Mouse (Mus musculus): ENCODE measurements at regions not wholly inside any gene's neighbourhood (a gene's known extent, or its start where the extent isn't known, plus 50 kb on each side); places are given as distances from the start of the nearest gene placed in this dataset.
"Not testable (repeated sequence)": the region's sequence is repeated elsewhere in the genome, so short reads cannot be mapped to it uniquely, and the experiment has no call there.

DNA sequence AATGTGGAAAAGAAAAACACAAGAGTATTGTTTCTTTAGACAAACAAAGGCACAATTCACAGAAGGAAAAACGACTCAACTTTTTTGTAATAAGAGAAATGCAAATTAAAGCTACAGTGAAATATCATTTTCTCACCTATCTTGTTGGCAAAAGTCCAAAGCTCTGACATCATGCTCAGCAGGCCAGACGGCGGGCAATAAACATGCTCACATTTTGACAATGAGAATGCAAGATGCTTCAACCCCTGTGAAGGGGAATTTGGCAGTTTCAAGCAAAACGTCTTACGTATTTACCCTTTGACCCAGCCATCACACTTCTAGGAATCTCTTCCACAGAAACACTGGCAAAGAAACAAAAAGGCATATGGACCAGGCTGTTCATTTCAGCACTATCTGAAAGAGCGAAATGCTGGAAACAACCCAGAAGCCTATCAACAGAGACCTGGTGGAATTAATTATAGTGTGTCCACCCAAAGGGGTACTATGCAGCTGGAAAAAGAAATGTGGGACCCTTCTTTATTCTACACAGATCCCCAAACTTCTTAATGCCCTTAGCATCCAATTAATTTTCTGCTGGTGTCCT is 203.4 kb upstream of the 2610301B20Rik start:
- Histone ChIP-seq H3K27ac (replicated peaks; ENCODE audit: low read depth, low read length) (no peak overlapping the region), H3K36me3 (replicated peaks; ENCODE audit: control insufficient read depth, insufficient read depth, low read depth, low read length) (no peaks in the 10 kb centered on the region), H3K4me3 (ENCODE audit: low read depth, low read length) (no peak overlapping the region), H3K4me1 (ENCODE audit: control insufficient read depth, insufficient read depth, low read length) (no peaks in the 10 kb centered on the region), H3K27me3 (ENCODE audit: control insufficient read depth, insufficient read depth, low read length) (no peaks in the 10 kb centered on the region), H3K9me3 (replicated peaks; ENCODE audit: control insufficient read depth, low read length) (no peaks in the 10 kb centered on the region), H3K4me2 (ENCODE audit: low read depth, low read length) (no peak overlapping the region), H3K9ac (replicated peaks; ENCODE audit: low read length) (no peak overlapping the region)
- DNase-seq (ENCODE audit: low spot score) (no peak), ATAC-seq (replicated peaks; ENCODE audit: insufficient number of reproducible peaks, low FRiP score, low TSS enrichment, low read depth) (no peak)
- 67% methylated on average over 6 of the region's 6 CpGs for WGBS

DNA sequence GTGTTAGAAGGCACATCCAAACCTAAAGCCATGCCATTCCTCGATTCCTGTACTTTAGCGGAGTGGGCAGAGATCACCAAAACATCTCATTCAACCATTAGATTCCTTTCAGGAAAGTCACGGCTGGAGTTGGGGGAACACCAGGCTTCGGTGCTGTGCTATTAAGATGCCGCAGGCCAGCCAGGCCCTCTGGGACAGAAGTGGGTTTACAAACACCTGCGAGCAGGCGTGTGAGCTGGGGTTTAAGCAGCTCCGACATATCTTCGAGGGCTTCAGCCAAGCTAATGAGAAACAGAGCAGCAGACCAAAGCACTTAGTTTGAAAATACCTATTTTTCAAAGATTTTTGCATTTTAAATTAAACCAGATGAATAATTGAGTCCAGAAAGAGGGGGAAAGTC is 183.2 kb upstream of the 2610301B20Rik start:
- H3K4me3 ChIP-seq (ENCODE audit: low read depth, low read length), result no peak overlapping the region
- H3K36me3 ChIP-seq (replicated peaks; ENCODE audit: control insufficient read depth, insufficient read depth, low read depth, low read length), result no peaks in the 10 kb centered on the region
- DNase-seq (ENCODE audit: low spot score) (peak; percentile 52), ATAC-seq (replicated peaks; ENCODE audit: insufficient number of reproducible peaks, low FRiP score, low TSS enrichment, low read depth) (no peak)
- no peaks in the 10 kb centered on the region for H3K27me3 ChIP-seq (ENCODE audit: control insufficient read depth, insufficient read depth, low read length)
- no peaks in the 10 kb centered on the region for H3K9me3 ChIP-seq (replicated peaks; ENCODE audit: control insufficient read depth, low read length)
- no peak overlapping the region for H3K4me2 ChIP-seq (ENCODE audit: low read depth, low read length)
- H3K9ac ChIP-seq (replicated peaks; ENCODE audit: low read length), result no peak overlapping the region
- H3K27ac ChIP-seq (replicated peaks; ENCODE audit: low read depth, low read length), result no peak overlapping the region
- H3K4me1 ChIP-seq (ENCODE audit: control insufficient read depth, insufficient read depth, low read length), result no peaks in the 10 kb centered on the region
- WGBS, result 34% methylated on average over 9 of the region's 9 CpGs

DNA sequence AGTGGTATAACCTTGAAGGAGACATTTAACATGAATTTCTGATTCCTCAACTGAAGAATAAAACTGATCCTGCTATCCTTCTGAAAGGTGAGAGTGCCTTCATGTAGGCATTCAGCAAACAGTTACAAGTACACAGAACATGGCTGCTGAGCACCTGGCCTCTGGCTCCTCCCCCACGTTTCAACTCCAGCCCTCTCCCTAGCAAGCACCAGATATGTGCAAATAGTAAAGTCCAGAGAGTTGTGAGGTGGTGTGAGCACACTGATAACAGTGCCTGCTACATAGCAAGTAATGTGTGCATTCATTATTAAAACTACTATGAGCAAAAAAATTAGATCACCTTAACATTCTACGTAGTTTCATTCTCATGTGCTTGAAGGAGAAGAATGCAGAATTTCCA is 181.4 kb upstream of the 2610301B20Rik start:
- Histone ChIP-seq H3K4me1 (ENCODE audit: control insufficient read depth, insufficient read depth, low read length) (no peaks in the 10 kb centered on the region), H3K36me3 (replicated peaks; ENCODE audit: control insufficient read depth, insufficient read depth, low read depth, low read length) (no peaks in the 10 kb centered on the region), H3K27ac (replicated peaks; ENCODE audit: low read depth, low read length) (no peak overlapping the region), H3K27me3 (ENCODE audit: control insufficient read depth, insufficient read depth, low read length) (no peaks in the 10 kb centered on the region), H3K4me2 (ENCODE audit: low read depth, low read length) (no peak overlapping the region), H3K4me3 (ENCODE audit: low read depth, low read length) (no peak overlapping the region), H3K9ac (replicated peaks; ENCODE audit: low read length) (no peak overlapping the region), H3K9me3 (replicated peaks; ENCODE audit: control insufficient read depth, low read length) (no peaks in the 10 kb centered on the region)
- ATAC-seq (replicated peaks; ENCODE audit: insufficient number of reproducible peaks, low FRiP score, low TSS enrichment, low read depth) (no peak), DNase-seq (ENCODE audit: low spot score) (no peak)
- WGBS, result 85% methylated on average over 2 of the region's 2 CpGs

DNA sequence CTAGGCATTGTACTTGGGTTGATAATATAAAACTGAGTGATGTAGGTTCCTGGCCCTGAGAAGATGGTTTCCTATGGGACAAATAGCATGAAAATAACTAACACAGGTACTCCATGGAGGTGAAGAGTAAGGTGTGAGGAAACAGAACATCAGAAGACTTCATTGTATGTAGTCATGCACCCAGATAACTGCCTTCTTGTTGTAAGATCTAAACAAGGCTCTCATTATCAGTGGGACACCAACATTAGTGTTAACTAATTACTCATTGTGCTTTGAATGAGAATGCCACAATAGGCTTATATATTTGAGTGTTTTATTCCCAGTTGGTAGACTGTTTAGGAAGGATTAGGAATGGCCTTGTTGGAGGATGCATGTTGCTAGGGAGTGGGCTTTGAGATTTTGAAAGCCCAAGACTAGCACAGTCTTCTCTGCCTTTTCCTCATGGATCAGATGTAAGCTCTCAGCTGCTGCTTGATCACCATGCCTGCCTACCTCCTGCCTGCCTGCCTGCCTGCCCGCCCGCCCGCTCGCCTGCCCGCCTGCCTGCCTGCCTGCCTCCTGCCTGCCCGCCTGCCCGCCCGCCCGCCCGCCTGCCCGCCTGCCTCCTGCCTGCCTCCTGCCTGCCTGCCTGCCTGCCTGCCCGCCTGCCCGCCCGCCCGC is 180.7 kb upstream of the 2610301B20Rik start:
- no peak for ATAC-seq (replicated peaks; ENCODE audit: insufficient number of reproducible peaks, low FRiP score, low TSS enrichment, low read depth)
- no CpG with 5 or more reads among the region's 15 CpGs for WGBS
- H3K9ac ChIP-seq (replicated peaks; ENCODE audit: low read length), result no peak overlapping the region
- no peak overlapping the region for H3K27ac ChIP-seq (replicated peaks; ENCODE audit: low read depth, low read length)
- DNase-seq (ENCODE audit: low spot score), result no peak
- no peaks in the 10 kb centered on the region for H3K36me3 ChIP-seq (replicated peaks; ENCODE audit: control insufficient read depth, insufficient read depth, low read depth, low read length)
- H3K4me1 ChIP-seq (ENCODE audit: control insufficient read depth, insufficient read depth, low read length), result no peaks in the 10 kb centered on the region
- peak overlapping the region; percentile 23 for H3K4me3 ChIP-seq (ENCODE audit: low read depth, low read length)
- H3K27me3 ChIP-seq (ENCODE audit: control insufficient read depth, insufficient read depth, low read length), result no peaks in the 10 kb centered on the region
- H3K4me2 ChIP-seq (ENCODE audit: low read depth, low read length), result no peak overlapping the region; the same call in 1 of the 2 replicates
- H3K9me3 ChIP-seq (replicated peaks; ENCODE audit: control insufficient read depth, low read length), result no peaks in the 10 kb centered on the region

DNA sequence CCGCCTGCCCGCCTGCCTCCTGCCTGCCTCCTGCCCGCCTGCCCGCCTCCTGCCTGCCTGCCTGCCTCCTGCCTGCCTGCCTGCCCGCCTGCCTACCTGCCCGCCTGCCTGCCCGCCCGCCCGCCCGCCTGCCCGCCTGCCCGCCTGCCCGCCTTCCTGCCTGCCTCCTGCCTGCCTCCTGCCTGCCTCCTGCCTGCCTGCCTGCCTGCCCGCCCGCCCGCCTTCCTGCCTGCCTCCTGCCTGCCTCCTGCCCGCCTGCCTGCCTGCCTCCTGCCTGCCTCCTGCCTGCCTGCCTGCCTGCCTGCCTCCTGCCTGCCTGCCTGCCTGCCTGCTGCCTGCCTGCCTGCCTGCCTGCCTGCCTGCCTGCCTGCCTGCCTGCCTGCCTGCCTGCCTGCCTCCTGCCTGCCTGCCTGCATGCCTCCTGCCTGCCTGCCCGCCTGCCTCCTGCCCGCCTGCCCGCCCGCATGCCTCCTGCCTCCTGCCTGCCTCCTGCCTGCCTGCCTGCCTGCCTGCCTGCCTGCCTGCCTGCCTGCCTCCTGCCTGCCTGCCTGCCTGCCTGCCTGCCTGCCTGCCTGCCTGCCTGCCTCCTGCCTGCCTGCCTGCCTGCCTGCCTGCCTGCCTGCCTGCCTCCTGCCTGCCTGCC is 180.1 kb upstream of the 2610301B20Rik start:
- not testable (repeated sequence) for H3K4me2 ChIP-seq (ENCODE audit: low read depth, low read length); DNase-seq (ENCODE audit: low spot score); H3K36me3 ChIP-seq (replicated peaks; ENCODE audit: control insufficient read depth, insufficient read depth, low read depth, low read length); H3K27ac ChIP-seq (replicated peaks; ENCODE audit: low read depth, low read length); H3K9ac ChIP-seq (replicated peaks; ENCODE audit: low read length); H3K4me1 ChIP-seq (ENCODE audit: control insufficient read depth, insufficient read depth, low read length); H3K9me3 ChIP-seq (replicated peaks; ENCODE audit: control insufficient read depth, low read length); H3K27me3 ChIP-seq (ENCODE audit: control insufficient read depth, insufficient read depth, low read length); ATAC-seq (replicated peaks; ENCODE audit: insufficient number of reproducible peaks, low FRiP score, low TSS enrichment, low read depth)
- peak overlapping the region; percentile 23 for H3K4me3 ChIP-seq (ENCODE audit: low read depth, low read length)
- WGBS, result 85% methylated on average over 4 of the region's 21 CpGs

DNA sequence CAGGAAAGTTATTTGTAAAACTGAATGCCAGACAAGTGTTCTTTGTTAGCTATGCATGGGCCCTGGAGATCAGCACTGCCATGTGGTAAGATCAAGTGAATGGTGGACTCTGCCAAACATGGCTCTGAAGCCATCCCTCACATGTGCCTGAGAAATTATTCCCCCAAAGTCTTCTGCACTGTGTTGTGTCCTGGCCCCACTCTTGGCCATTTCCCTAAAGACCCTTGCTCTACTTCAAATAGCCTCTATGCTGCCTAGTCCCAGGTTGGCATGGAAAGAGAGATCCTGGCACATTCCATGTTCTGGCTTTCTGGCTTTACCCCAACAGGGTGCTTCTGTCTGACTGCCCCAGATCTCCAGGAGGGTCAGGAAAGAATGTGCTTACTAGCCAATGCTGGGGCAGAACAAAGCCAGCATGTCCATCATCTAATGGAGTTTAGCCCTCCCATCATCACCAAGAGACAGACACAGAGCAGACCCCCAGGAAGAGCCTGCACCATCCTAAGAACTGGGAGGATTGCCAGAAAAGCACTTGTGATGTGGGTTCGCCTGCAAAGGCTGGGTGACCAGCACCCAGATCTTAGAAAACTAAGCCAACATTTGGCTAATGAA is 177.0 kb upstream of the 2610301B20Rik start:
- Histone ChIP-seq H3K27me3 (ENCODE audit: control insufficient read depth, insufficient read depth, low read length) (no peaks in the 10 kb centered on the region), H3K4me3 (ENCODE audit: low read depth, low read length) (no peak overlapping the region), H3K9me3 (replicated peaks; ENCODE audit: control insufficient read depth, low read length) (no peaks in the 10 kb centered on the region), H3K36me3 (replicated peaks; ENCODE audit: control insufficient read depth, insufficient read depth, low read depth, low read length) (no peaks in the 10 kb centered on the region), H3K9ac (replicated peaks; ENCODE audit: low read length) (no peak overlapping the region), H3K4me2 (ENCODE audit: low read depth, low read length) (no peak overlapping the region), H3K4me1 (ENCODE audit: control insufficient read depth, insufficient read depth, low read length) (no peaks in the 10 kb centered on the region), H3K27ac (replicated peaks; ENCODE audit: low read depth, low read length) (no peak overlapping the region)
- WGBS, result 83% methylated on average over 1 of the region's 1 CpGs
- DNase-seq (ENCODE audit: low spot score) (no peak), ATAC-seq (replicated peaks; ENCODE audit: insufficient number of reproducible peaks, low FRiP score, low TSS enrichment, low read depth) (no peak)

DNA sequence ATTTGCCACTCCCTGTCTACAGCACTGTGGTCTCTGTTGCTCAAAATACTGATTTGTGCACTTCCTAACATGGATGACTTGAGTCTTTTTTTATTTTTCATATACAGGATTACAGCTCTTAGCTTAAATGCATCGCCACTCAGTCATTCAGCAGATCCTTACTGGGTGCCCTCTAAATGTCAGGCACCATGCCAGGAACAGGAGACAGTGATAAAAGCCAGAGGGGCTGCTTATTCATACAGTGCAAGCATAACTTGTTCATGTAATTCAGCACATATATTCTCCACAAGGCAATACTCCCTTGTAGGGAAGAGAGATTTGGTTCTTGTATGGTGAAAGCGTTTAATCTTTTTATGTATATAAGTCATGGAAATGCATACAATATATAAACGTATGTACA is 175.7 kb upstream of the 2610301B20Rik start:
- H3K36me3 ChIP-seq (replicated peaks; ENCODE audit: control insufficient read depth, insufficient read depth, low read depth, low read length), result no peaks in the 10 kb centered on the region
- H3K4me3 ChIP-seq (ENCODE audit: low read depth, low read length), result no peak overlapping the region
- ATAC-seq (replicated peaks; ENCODE audit: insufficient number of reproducible peaks, low FRiP score, low TSS enrichment, low read depth), result no peak
- no peak overlapping the region for H3K9ac ChIP-seq (replicated peaks; ENCODE audit: low read length)
- no peaks in the 10 kb centered on the region for H3K27me3 ChIP-seq (ENCODE audit: control insufficient read depth, insufficient read depth, low read length)
- 82% methylated on average over 3 of the region's 3 CpGs for WGBS
- H3K27ac ChIP-seq (replicated peaks; ENCODE audit: low read depth, low read length), result no peak overlapping the region
- no peaks in the 10 kb centered on the region for H3K4me1 ChIP-seq (ENCODE audit: control insufficient read depth, insufficient read depth, low read length)
- H3K4me2 ChIP-seq (ENCODE audit: low read depth, low read length), result no peak overlapping the region
- no peaks in the 10 kb centered on the region for H3K9me3 ChIP-seq (replicated peaks; ENCODE audit: control insufficient read depth, low read length)
- no peak for DNase-seq (ENCODE audit: low spot score)

DNA sequence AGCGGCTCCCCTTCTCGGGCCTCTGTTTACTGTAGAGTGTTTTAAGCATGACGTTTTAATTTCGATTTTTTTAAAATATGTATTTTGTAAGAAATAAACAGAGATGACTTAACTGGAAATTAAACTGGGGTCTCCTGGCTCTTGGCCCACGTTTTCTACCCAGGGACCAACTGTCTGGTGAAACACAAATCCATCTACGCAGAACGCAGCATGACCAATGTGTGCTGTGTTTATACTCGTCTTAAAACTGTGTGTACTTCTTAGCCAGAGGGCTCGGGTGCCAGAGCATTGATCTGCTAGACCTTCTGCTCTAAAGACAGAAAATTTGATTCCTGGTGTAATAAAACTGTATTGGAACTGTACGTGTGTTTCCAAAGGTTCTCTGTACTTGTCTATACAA is 172.8 kb upstream of the 2610301B20Rik start:
- Histone ChIP-seq H3K27me3 (ENCODE audit: control insufficient read depth, insufficient read depth, low read length) (no peaks in the 10 kb centered on the region), H3K9me3 (replicated peaks; ENCODE audit: control insufficient read depth, low read length) (no peaks in the 10 kb centered on the region), H3K27ac (replicated peaks; ENCODE audit: low read depth, low read length) (no peak overlapping the region), H3K36me3 (replicated peaks; ENCODE audit: control insufficient read depth, insufficient read depth, low read depth, low read length) (no peaks in the 10 kb centered on the region), H3K4me1 (ENCODE audit: control insufficient read depth, insufficient read depth, low read length) (no peaks in the 10 kb centered on the region), H3K4me2 (ENCODE audit: low read depth, low read length) (no peak overlapping the region), H3K9ac (replicated peaks; ENCODE audit: low read length) (no peak overlapping the region), H3K4me3 (ENCODE audit: low read depth, low read length) (no peak overlapping the region)
- ATAC-seq (replicated peaks; ENCODE audit: insufficient number of reproducible peaks, low FRiP score, low TSS enrichment, low read depth) (no peak), DNase-seq (ENCODE audit: low spot score) (no peak)
- WGBS, result 81% methylated on average over 10 of the region's 10 CpGs

All from embryonic facial prominence, embryonic 11.5 days (tissue).